Mouse (Mus musculus): ENCODE measurements around the gene Rnf216. TPM values are rescaled to one million over a fixed set of nuclear protein-coding genes. Genes with fewer than 3 reads are reported as not detected.

The Rnf216 gene
- total and polyA plus RNA-seq, 2 experiments from 2014 or later = 27.5 to 40.7 TPM

DNA sequence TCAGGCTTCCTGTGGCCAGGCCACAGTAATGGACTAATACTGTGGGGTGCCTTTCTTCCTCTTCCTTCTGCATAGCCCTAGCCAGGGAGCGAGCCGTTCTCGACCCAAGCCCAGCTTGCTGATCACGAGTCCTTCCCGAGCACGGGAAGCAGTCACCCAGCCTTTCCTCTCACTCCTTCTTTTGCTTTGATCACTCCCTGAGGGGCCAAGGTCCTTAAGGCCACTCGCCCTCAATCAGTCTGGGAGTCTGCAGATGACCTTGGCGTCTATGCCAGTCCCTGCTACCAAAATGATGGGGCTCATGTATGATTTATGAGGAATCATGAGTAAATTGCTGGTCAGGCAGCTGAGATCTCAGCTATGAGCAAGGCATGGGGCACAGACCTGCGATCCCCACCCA lies 115.3 kb downstream of the Rnf216 start:
- Histone ChIP-seq H3K9me3 (ENCODE audit: low read length) (no peaks in the 10 kb centered on the region), H3K4me3 (ENCODE audit: low read depth, low read length) (no peak overlapping the region), H3K27ac (ENCODE audit: low read depth, low read length) (no peak overlapping the region), H3K36me3 (ENCODE audit: insufficient read depth, low read length) (peaks cover 12% of the 10 kb centered on the region), H3K4me1 (ENCODE audit: insufficient read depth, low read length) (no peaks in the 10 kb centered on the region), H3K27me3 (ENCODE audit: insufficient read depth, low read length) (no peaks in the 10 kb centered on the region), H3K9ac (replicated peaks; ENCODE audit: low read length, poor library complexity, severe bottlenecking) (no peak overlapping the region), H3K4me2 (ENCODE audit: low read depth, low read length, poor library complexity, severe bottlenecking) (no peak overlapping the region)
- ATAC-seq (ENCODE audit: low FRiP score) (no peak), DNase-seq (ENCODE audit: low spot score) (no peak)
- 81% methylated on average over 9 of the region's 9 CpGs for WGBS
- no peak for TF ChIP-seq CTCF (IDR thresholded peaks at IDR 0.05)

DNA sequence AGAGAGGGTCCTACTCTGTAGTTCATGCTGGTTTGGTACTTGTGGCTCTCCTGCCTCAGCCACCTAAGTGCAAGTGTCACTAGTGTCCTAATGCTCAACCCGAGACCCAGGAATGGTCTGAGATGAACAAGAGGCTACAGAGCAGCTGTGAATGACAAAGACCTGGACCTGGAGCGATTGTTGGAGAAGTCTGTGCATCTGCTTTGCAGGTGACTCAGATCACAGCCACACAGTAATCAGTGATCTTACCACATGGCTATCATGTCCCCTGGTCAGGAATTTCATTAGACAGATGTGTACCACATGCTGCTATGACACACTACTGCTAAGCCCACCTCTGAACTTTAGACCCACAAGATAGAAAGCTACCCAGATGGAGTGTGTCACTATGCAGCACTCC lies 118.0 kb downstream of the Rnf216 start:
- TF ChIP-seq CTCF (IDR thresholded peaks at IDR 0.05) = no peak
- DNase-seq (ENCODE audit: low spot score) (no peak), ATAC-seq (ENCODE audit: low FRiP score) (no peak)
- H3K27ac ChIP-seq (ENCODE audit: low read depth, low read length) = no peak overlapping the region
- 90% methylated on average over 2 of the region's 2 CpGs for WGBS
- H3K4me3 ChIP-seq (ENCODE audit: low read depth, low read length) = no peak overlapping the region
- no peak overlapping the region for H3K9ac ChIP-seq (replicated peaks; ENCODE audit: low read length, poor library complexity, severe bottlenecking)
- no peaks in the 10 kb centered on the region for H3K27me3 ChIP-seq (ENCODE audit: insufficient read depth, low read length)
- H3K36me3 ChIP-seq (ENCODE audit: insufficient read depth, low read length) = peaks cover 28% of the 10 kb centered on the region
- H3K9me3 ChIP-seq (ENCODE audit: low read length) = no peaks in the 10 kb centered on the region
- no peaks in the 10 kb centered on the region for H3K4me1 ChIP-seq (ENCODE audit: insufficient read depth, low read length)
- no peak overlapping the region for H3K4me2 ChIP-seq (ENCODE audit: low read depth, low read length, poor library complexity, severe bottlenecking)

DNA sequence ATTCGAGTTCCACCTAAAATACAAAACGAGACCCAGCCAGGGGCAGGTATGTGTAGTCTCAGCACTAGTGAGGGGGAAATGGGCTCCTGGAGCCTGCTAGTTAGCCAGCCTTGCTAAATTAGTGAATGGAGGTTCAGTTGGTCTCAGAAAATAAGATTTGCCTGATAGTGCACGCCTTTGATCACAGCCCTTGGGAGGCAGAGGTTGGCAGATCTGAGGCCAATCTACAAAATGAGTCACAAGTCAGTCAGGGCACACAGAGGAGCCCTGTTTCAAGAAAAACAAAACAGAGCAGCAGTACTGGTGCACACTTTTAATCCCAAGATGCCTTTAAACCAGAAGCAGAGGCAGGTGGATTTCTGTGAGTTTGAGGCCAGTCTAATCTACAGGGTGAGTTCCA lies 123.6 kb downstream of the Rnf216 start:
- H3K36me3 ChIP-seq (ENCODE audit: insufficient read depth, low read length) = peaks cover 25% of the 10 kb centered on the region
- no peaks in the 10 kb centered on the region for H3K9me3 ChIP-seq (ENCODE audit: low read length)
- WGBS = 90% methylated on average over 3 of the region's 3 CpGs
- no peak overlapping the region for H3K4me3 ChIP-seq (ENCODE audit: low read depth, low read length)
- no peaks in the 10 kb centered on the region for H3K4me1 ChIP-seq (ENCODE audit: insufficient read depth, low read length)
- no peaks in the 10 kb centered on the region for H3K27me3 ChIP-seq (ENCODE audit: insufficient read depth, low read length)
- no peak for ATAC-seq (ENCODE audit: low FRiP score)
- H3K27ac ChIP-seq (ENCODE audit: low read depth, low read length) = no peak overlapping the region
- H3K9ac ChIP-seq (replicated peaks; ENCODE audit: low read length, poor library complexity, severe bottlenecking) = no peak overlapping the region
- no peak for DNase-seq (ENCODE audit: low spot score)
- TF ChIP-seq CTCF (IDR thresholded peaks at IDR 0.05) = no peak
- H3K4me2 ChIP-seq (ENCODE audit: low read depth, low read length, poor library complexity, severe bottlenecking) = no peak overlapping the region

DNA sequence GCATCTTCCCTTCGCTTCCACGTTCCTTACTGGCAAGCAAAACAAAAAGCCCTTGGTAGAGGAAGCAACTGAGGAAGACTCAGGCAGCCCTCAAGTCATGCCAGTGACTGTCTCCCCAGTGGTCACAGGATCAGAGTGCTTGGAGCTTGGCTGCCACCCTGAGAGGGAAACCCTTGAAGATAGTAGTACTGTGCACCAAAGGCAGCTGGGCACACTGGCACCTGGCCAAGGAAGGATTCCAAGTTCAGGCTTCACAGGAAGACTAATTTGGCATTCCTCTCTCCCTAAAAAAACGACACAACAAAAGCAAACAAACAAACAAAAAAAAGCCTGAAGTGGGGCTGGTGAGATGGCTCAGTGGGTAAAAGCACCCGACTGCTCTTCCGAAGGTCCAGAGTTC lies 124.3 kb downstream of the Rnf216 start:
- TF ChIP-seq CTCF (IDR thresholded peaks at IDR 0.05) = no peak
- no peak overlapping the region for H3K27ac ChIP-seq (ENCODE audit: low read depth, low read length)
- H3K4me1 ChIP-seq (ENCODE audit: insufficient read depth, low read length) = no peaks in the 10 kb centered on the region
- no peak overlapping the region for H3K4me2 ChIP-seq (ENCODE audit: low read depth, low read length, poor library complexity, severe bottlenecking)
- WGBS = 65% methylated on average over 5 of the region's 5 CpGs
- no peak overlapping the region for H3K9ac ChIP-seq (replicated peaks; ENCODE audit: low read length, poor library complexity, severe bottlenecking)
- DNase-seq (ENCODE audit: low spot score) (peak; percentile 75), ATAC-seq (ENCODE audit: low FRiP score) (no peak)
- no peaks in the 10 kb centered on the region for H3K27me3 ChIP-seq (ENCODE audit: insufficient read depth, low read length)
- H3K9me3 ChIP-seq (ENCODE audit: low read length) = no peaks in the 10 kb centered on the region
- no peak overlapping the region for H3K4me3 ChIP-seq (ENCODE audit: low read depth, low read length)
- peaks cover 22% of the 10 kb centered on the region for H3K36me3 ChIP-seq (ENCODE audit: insufficient read depth, low read length)

DNA sequence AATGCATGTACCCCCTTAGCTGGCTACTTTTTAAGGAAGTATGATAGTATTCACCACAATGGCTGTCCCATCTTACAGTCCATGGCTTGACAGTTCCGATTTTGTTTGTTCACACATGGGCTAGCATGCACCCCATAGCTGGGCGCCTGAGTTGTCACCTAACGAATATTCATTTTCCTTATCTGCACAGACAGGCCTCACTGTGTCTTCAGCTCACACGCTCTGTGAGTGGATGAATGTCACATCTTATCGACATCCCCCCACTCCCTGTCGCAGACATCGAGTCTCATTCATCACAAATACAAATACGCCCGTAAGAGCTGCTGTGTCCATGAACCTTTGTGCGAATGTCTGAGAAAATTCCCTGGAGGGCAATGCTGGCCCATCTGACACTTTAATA lies 128.5 kb downstream of the Rnf216 start:
- no peak overlapping the region for H3K9ac ChIP-seq (replicated peaks; ENCODE audit: low read length, poor library complexity, severe bottlenecking)
- H3K9me3 ChIP-seq (ENCODE audit: low read length) = no peaks in the 10 kb centered on the region
- TF ChIP-seq CTCF (IDR thresholded peaks at IDR 0.05) = no peak
- no peaks in the 10 kb centered on the region for H3K36me3 ChIP-seq (ENCODE audit: insufficient read depth, low read length)
- no peak overlapping the region for H3K4me3 ChIP-seq (ENCODE audit: low read depth, low read length)
- WGBS = 69% methylated on average over 10 of the region's 10 CpGs
- ATAC-seq (ENCODE audit: low FRiP score) (no peak), DNase-seq (ENCODE audit: low spot score) (no peak)
- H3K27ac ChIP-seq (ENCODE audit: low read depth, low read length) = no peak overlapping the region
- H3K4me1 ChIP-seq (ENCODE audit: insufficient read depth, low read length) = no peaks in the 10 kb centered on the region
- H3K27me3 ChIP-seq (ENCODE audit: insufficient read depth, low read length) = no peaks in the 10 kb centered on the region
- no peak overlapping the region for H3K4me2 ChIP-seq (ENCODE audit: low read depth, low read length, poor library complexity, severe bottlenecking)

DNA sequence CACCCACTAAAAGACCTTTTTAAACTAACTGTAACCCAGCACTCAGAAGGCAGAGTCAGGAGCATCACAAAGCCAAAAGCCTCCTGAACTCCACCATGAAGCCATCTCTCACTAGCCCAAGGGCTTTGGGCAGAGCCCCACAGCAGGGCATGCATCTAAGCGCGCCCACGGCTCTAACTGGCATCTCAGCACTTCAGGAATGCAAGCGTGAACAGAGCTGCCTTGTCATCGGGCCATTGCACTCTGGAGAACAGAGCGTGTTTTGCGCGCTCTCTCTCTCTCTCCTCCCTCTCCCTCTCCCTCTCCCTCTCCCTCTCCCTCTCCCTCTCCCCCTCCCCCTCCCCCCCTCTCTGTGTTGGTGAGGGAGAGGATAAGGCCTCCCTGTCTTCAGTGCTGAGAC lies 129.6 kb downstream of the Rnf216 start:
- Histone ChIP-seq H3K27ac (ENCODE audit: low read depth, low read length) (no peak overlapping the region), H3K9ac (replicated peaks; ENCODE audit: low read length, poor library complexity, severe bottlenecking) (no peak overlapping the region), H3K4me3 (ENCODE audit: low read depth, low read length) (no peak overlapping the region), H3K4me1 (ENCODE audit: insufficient read depth, low read length) (no peaks in the 10 kb centered on the region), H3K9me3 (ENCODE audit: low read length) (no peaks in the 10 kb centered on the region), H3K27me3 (ENCODE audit: insufficient read depth, low read length) (no peaks in the 10 kb centered on the region), H3K4me2 (ENCODE audit: low read depth, low read length, poor library complexity, severe bottlenecking) (no peak overlapping the region), H3K36me3 (ENCODE audit: insufficient read depth, low read length) (no peaks in the 10 kb centered on the region)
- WGBS = 66% methylated on average over 8 of the region's 8 CpGs
- ATAC-seq (ENCODE audit: low FRiP score) = no peak
- TF ChIP-seq CTCF (IDR thresholded peaks at IDR 0.05) = no peak
- DNase-seq (ENCODE audit: low spot score) = no peak
